Mouse (Mus musculus) liver, postnatal 0 days (tissue): Measurements from ENCODE around the gene Apba3.

Experiments
- CTCF ChIP-seq: sonication (generic); IDR thresholded peaks from 2 replicates; pipeline ENCODE4 v1.5.1; 2016; ENCODE audit warnings: antibody characterized with exemption, low read depth
- EP300 ChIP-seq: IDR thresholded peaks from 2 replicates; pipeline ENCODE4 v1.6.1; 2016; ENCODE audit warnings: antibody characterized with exemption, low read depth, mild to moderate bottlenecking

- TF ChIP-seq CTCF = peak; percentile 92
- TF ChIP-seq EP300 = no peak
These were observed 48.8 kb upstream of the Apba3 start for GRCm38 (mm10) chr10:81217964-81218363.
